Comparison of ENCODE assay signal across 8 mouse cellular contexts in the genomic region with DNA sequence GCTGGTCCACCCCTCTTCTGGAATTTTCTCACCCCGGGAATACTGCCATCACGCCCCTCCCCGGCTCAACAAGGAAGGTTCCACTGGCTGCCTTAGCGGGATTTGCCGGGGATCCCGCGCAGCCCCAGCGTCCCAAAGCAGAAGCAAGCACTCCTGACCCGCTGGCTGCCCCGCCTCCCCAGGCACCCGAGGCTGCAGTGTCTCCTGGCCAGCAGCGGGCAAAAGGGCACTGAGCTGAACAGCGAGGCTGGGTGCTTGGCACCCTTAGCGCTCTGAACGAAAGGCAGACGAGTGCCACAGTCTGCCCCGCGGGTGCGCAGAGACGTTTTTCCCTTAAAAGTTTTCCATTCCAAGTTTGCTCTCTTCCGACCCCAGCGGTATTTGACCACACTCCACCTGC. TPM values are rescaled to one million over a fixed set of nuclear protein-coding genes. Genes with fewer than 3 reads are reported as not detected.
DNase-seq lines count a peak whose midpoint lies in the region; ATAC-seq lines count a peak whose summit lies in the region.

No protein-coding gene starts in this region.

- H3K36me3 ChIP-seq in forebrain, embryonic 14.5 days (ENCODE audit: control insufficient read depth, insufficient read depth, low read length), result no peaks in the 10 kb centered on the region
- H3K36me3 ChIP-seq in hindbrain, embryonic 11.5 days (ENCODE audit: control insufficient read depth, insufficient read depth, low read length), result no peaks in the 10 kb centered on the region
- no peaks in the 10 kb centered on the region for H3K36me3 ChIP-seq in limb, embryonic 12.5 days
- H3K36me3 ChIP-seq in midbrain, embryonic 10.5 days, result 0 out of 2 replicates have a peak, but pooled peaks cover 5% of the 10 kb centered on the region

- H3K4me2 ChIP-seq in forebrain, embryonic 14.5 days (ENCODE audit: low read length), result peak overlapping the region; percentile 96
- peak overlapping the region; percentile 94 for H3K4me2 ChIP-seq in hindbrain, embryonic 11.5 days (replicated peaks; ENCODE audit: low read depth, low read length)
- peak overlapping the region; percentile 84 for H3K4me2 ChIP-seq in limb, embryonic 12.5 days

- H3K27ac ChIP-seq in forebrain, embryonic 14.5 days (ENCODE audit: low read depth, low read length), result no peak overlapping the region
- H3K27ac ChIP-seq in hindbrain, embryonic 11.5 days (ENCODE audit: low read depth, low read length), result no peak overlapping the region
- no peak overlapping the region for H3K27ac ChIP-seq in limb, embryonic 12.5 days
- peak overlapping the region; percentile 84 for H3K27ac ChIP-seq in midbrain, embryonic 10.5 days (replicated peaks)

- under 1% methylated on average over 22 of the region's 22 CpGs for WGBS in forebrain, embryonic 14.5 days
- WGBS in hindbrain, embryonic 11.5 days, result 1% methylated on average over 22 of the region's 22 CpGs
- under 1% methylated on average over 22 of the region's 22 CpGs for WGBS in limb, embryonic 12.5 days
- WGBS in midbrain, embryonic 10.5 days, result under 1% methylated on average over 22 of the region's 22 CpGs

- peak; percentile 47 for DNase-seq in testis, postnatal 10 days (ENCODE audit: low spot score)
- DNase-seq in testis, postnatal 14 days (ENCODE audit: low spot score), result no peak
- peak; percentile 20 for DNase-seq in forebrain, embryonic 14.5 days (ENCODE audit: low spot score)
- DNase-seq in hindbrain, embryonic 11.5 days (ENCODE audit: low spot score), result peak; percentile 54
- peak; percentile 57 for DNase-seq in midbrain, embryonic 10.5 days (ENCODE audit: low spot score)
- peak; percentile 49 for DNase-seq in thymus, postnatal 4 days

- H3K27me3 ChIP-seq in forebrain, embryonic 14.5 days (replicated peaks; ENCODE audit: control insufficient read depth, insufficient read depth, low read length), result peaks cover 21% of the 10 kb centered on the region
- H3K27me3 ChIP-seq in hindbrain, embryonic 11.5 days (ENCODE audit: control insufficient read depth, insufficient read depth, low read length), result peaks cover 6% of the 10 kb centered on the region; the same call in 1 of the 2 replicates
- peaks cover 74% of the 10 kb centered on the region for H3K27me3 ChIP-seq in limb, embryonic 12.5 days
- H3K27me3 ChIP-seq in midbrain, embryonic 10.5 days (ENCODE audit: low read depth, poor library complexity, severe bottlenecking), result peaks cover 77% of the 10 kb centered on the region

- H3K9ac ChIP-seq in forebrain, embryonic 14.5 days (ENCODE audit: low read length), result peak overlapping the region; percentile 51
- peak overlapping the region; percentile 77 for H3K9ac ChIP-seq in hindbrain, embryonic 11.5 days (ENCODE audit: low read depth, low read length)
- peak overlapping the region; percentile 55 for H3K9ac ChIP-seq in limb, embryonic 12.5 days (replicated peaks)

- H3K4me1 ChIP-seq in forebrain, embryonic 14.5 days (ENCODE audit: control insufficient read depth, insufficient read depth, low read length), result peaks cover 22% of the 10 kb centered on the region
- peaks cover 13% of the 10 kb centered on the region for H3K4me1 ChIP-seq in hindbrain, embryonic 11.5 days (replicated peaks; ENCODE audit: control insufficient read depth, insufficient read depth, low read length)
- peaks cover 62% of the 10 kb centered on the region for H3K4me1 ChIP-seq in limb, embryonic 12.5 days (replicated peaks)
- H3K4me1 ChIP-seq in midbrain, embryonic 10.5 days, result peaks cover 53% of the 10 kb centered on the region

- peak overlapping the region; percentile 45 for H3K4me3 ChIP-seq in forebrain, embryonic 14.5 days (ENCODE audit: low read depth, low read length)
- H3K4me3 ChIP-seq in hindbrain, embryonic 11.5 days (ENCODE audit: low read depth, low read length), result peak overlapping the region; percentile 59
- peak overlapping the region; percentile 48 for H3K4me3 ChIP-seq in limb, embryonic 12.5 days (replicated peaks)
- peak overlapping the region; percentile 67 for H3K4me3 ChIP-seq in midbrain, embryonic 10.5 days

- no peaks in the 10 kb centered on the region for H3K9me3 ChIP-seq in forebrain, embryonic 14.5 days (replicated peaks; ENCODE audit: control insufficient read depth, low read length)
- H3K9me3 ChIP-seq in hindbrain, embryonic 11.5 days (ENCODE audit: control insufficient read depth, low read length), result no peaks in the 10 kb centered on the region
- H3K9me3 ChIP-seq in limb, embryonic 12.5 days, result no peaks in the 10 kb centered on the region
- no peaks in the 10 kb centered on the region for H3K9me3 ChIP-seq in midbrain, embryonic 10.5 days (replicated peaks)

- no peak for ATAC-seq in forebrain, embryonic 14.5 days
- ATAC-seq in hindbrain, embryonic 11.5 days (ENCODE audit: low FRiP score), result no peak
- no peak for ATAC-seq in limb, embryonic 12.5 days (ENCODE audit: insufficient number of reproducible peaks, insufficient read depth, low FRiP score, low TSS enrichment, low read depth)
- ATAC-seq in frontal cortex, adult (ENCODE audit: low TSS enrichment), result no peak

RNA-seq across cellular contexts. Expression of gene Gfra1, which starts 2.1 kb away (rescaled TPM):
- polyA plus RNA-seq in forebrain, embryonic 14.5 days (2014; fragmentation: Nextera tagmentation; extraction: Ambion mirVana), result 11.6 and 13.1 TPM in 2 replicates
- polyA plus RNA-seq in hindbrain, embryonic 11.5 days (2014; fragmentation: Nextera tagmentation; extraction: Ambion mirVana), result 30.6 and 42.2 TPM in 2 replicates
- 15.5 and 17.0 TPM in 2 replicates for polyA plus RNA-seq in limb, embryonic 12.5 days (2016; fragmentation: Nextera tagmentation; extraction: Ambion mirVana)
- polyA plus RNA-seq in midbrain, embryonic 10.5 days (2016; fragmentation: Nextera tagmentation; extraction: Ambion mirVana), result 22.1 and 34.3 TPM in 2 replicates

RNA-seq across cellular contexts. Expression of gene Ccdc172, which starts 58.2 kb away (rescaled TPM):
- polyA plus RNA-seq in forebrain, embryonic 14.5 days (2014; fragmentation: Nextera tagmentation; extraction: Ambion mirVana), result not detected in 2 replicates
- polyA plus RNA-seq in hindbrain, embryonic 11.5 days (2014; fragmentation: Nextera tagmentation; extraction: Ambion mirVana), result not detected in 2 replicates
- not detected in 2 replicates for polyA plus RNA-seq in limb, embryonic 12.5 days (2016; fragmentation: Nextera tagmentation; extraction: Ambion mirVana)
- not detected in 2 replicates for polyA plus RNA-seq in midbrain, embryonic 10.5 days (2016; fragmentation: Nextera tagmentation; extraction: Ambion mirVana)
